Mouse (Mus musculus) midbrain, embryonic 11.5 days (tissue): ENCODE measurements around the gene Tlr12. TPM values are rescaled to one million over a fixed set of nuclear protein-coding genes. Genes with fewer than 3 reads are reported as not detected.
"Not testable (repeated sequence)": the region's sequence is repeated elsewhere in the genome, so short reads cannot be mapped to it uniquely, and the experiment has no call there.

Experiments
- ATAC-seq: fragments of 200-750 bp; cut with Nextera tagmentation; 2 replicates; pipeline ENCODE4 v1.8.0; 2017; ENCODE audit warnings: moderate TSS enrichment, moderate library complexity; ENCODE audit not compliant: low FRiP score
- DNase-seq: peaks from one replicate; pipeline ENCODE4 v3.0.0; 2015; ENCODE audit warnings: low spot score; ENCODE audit errors: missing footprints
- H3K27ac ChIP-seq: fragments of 300-500 bp; sonication (generic); 2 replicates; pipeline ENCODE4 v1.5.1; 2014; ENCODE audit warnings: low read depth, low read length
- H3K27me3 ChIP-seq: fragments of 300-500 bp; sonication (generic); 2 replicates; pipeline ENCODE4 v1.6.1; 2014; ENCODE audit warnings: mild to moderate bottlenecking, low read length, moderate library complexity, mixed read lengths; ENCODE audit not compliant: control insufficient read depth, insufficient read depth
- H3K36me3 ChIP-seq: fragments of 300-500 bp; sonication (generic); 2 replicates; pipeline ENCODE4 v1.6.1; 2014; ENCODE audit warnings: mild to moderate bottlenecking, low read length, moderate library complexity, mixed read lengths; ENCODE audit not compliant: control insufficient read depth, insufficient read depth
- H3K4me1 ChIP-seq: fragments of 300-500 bp; sonication (generic); 2 replicates; pipeline ENCODE4 v1.6.1; 2014; ENCODE audit warnings: low read length; ENCODE audit not compliant: control insufficient read depth, insufficient read depth
- H3K4me2 ChIP-seq: fragments of 300-500 bp; sonication (generic); 2 replicates; pipeline ENCODE4 v1.6.1; 2014; ENCODE audit warnings: mild to moderate bottlenecking, moderate library complexity
- H3K4me3 ChIP-seq: fragments of 300-500 bp; sonication (generic); 2 replicates; pipeline ENCODE4 v1.5.1; 2014; ENCODE audit warnings: low read depth, low read length
- H3K9ac ChIP-seq: fragments of 300-500 bp; sonication (generic); 2 replicates; pipeline ENCODE4 v1.6.1; 2014; ENCODE audit warnings: low read length
- H3K9me3 ChIP-seq: fragments of 300-500 bp; sonication (generic); 2 replicates; pipeline ENCODE4 v1.6.1; 2016; ENCODE audit warnings: low read length; ENCODE audit not compliant: control insufficient read depth
- WGBS: fragments of 180-500 bp; shearing (Covaris S2); extraction: QIAGEN DNeasy Blood & Tissue Kit; methylation state at CpG from one replicate; pipeline ENCODE4 v1.1.7; 2014; 5-methylcytosine and 5-hydroxymethylcytosine counted together
- polyA plus RNA-seq: library from polyadenylated mRNA; unstranded; fragments of >200 nt; fragmentation: Nextera tagmentation; extraction: Ambion mirVana; gene quantifications from 2 replicates; pipeline ENCODE4 v1.2.1, GENCODE M21; 2014

Gene Tlr12
- polyA plus RNA-seq, 1 experiment from 2014 or later = 0.04 TPM

- 65% methylated on average over 10 of the region's 10 CpGs for WGBS
- Histone ChIP-seq H3K4me1 (no peaks in the 10 kb centered on the region), H3K27me3 (no peaks in the 10 kb centered on the region), H3K9me3 (no peaks in the 10 kb centered on the region), H3K36me3 (no peaks in the 10 kb centered on the region), H3K27ac (no peak overlapping the region), H3K4me2 (no peak overlapping the region), H3K9ac (no peak overlapping the region), H3K4me3 (no peak overlapping the region)
- DNase-seq (no peak), ATAC-seq (no peak)
Observed at GRCm38 (mm10) chr4:128635894-128636585, 17.6 kb upstream of the Tlr12 start.

- 89% methylated on average over 7 of the region's 7 CpGs for WGBS
- no peak for ATAC-seq
Observed at GRCm38 (mm10) chr4:128635451-128635850, 17.0 kb upstream of the Tlr12 start.

GRCm38 (mm10) chr4:128621109-128621508 is 2.7 kb upstream of the Tlr12 start:
- Histone ChIP-seq H3K9ac (no peak overlapping the region), H3K36me3 (no peaks in the 10 kb centered on the region), H3K4me1 (no peaks in the 10 kb centered on the region), H3K4me3 (no peak overlapping the region), H3K9me3 (no peaks in the 10 kb centered on the region), H3K27me3 (no peaks in the 10 kb centered on the region), H3K4me2 (no peak overlapping the region), H3K27ac (no peak overlapping the region)
- WGBS = 91% methylated on average over 8 of the region's 8 CpGs
- ATAC-seq (no peak), DNase-seq (no peak)

More at GRCm38 (mm10) chr4:128635451-128635850, 17.0 kb upstream of the Tlr12 start:
- Histone ChIP-seq H3K4me1 (no peaks in the 10 kb centered on the region), H3K4me2 (no peak overlapping the region), H3K9me3 (no peaks in the 10 kb centered on the region), H3K27ac (no peak overlapping the region), H3K9ac (no peak overlapping the region), H3K4me3 (no peak overlapping the region), H3K36me3 (no peaks in the 10 kb centered on the region), H3K27me3 (no peaks in the 10 kb centered on the region)
- DNase-seq = no peak

GRCm38 (mm10) chr4:128620572-128620971 is 2.2 kb upstream of the Tlr12 start:
- Histone ChIP-seq H3K27ac (no peak overlapping the region), H3K36me3 (no peaks in the 10 kb centered on the region), H3K4me2 (no peak overlapping the region), H3K4me3 (no peak overlapping the region), H3K9ac (no peak overlapping the region), H3K27me3 (no peaks in the 10 kb centered on the region), H3K4me1 (no peaks in the 10 kb centered on the region), H3K9me3 (no peaks in the 10 kb centered on the region)
- no peak for DNase-seq
- no peak for ATAC-seq
- WGBS = 87% methylated on average over 6 of the region's 6 CpGs

- Histone ChIP-seq H3K27ac (no peak overlapping the region), H3K4me1 (no peaks in the 10 kb centered on the region), H3K9me3 (no peaks in the 10 kb centered on the region), H3K36me3 (no peaks in the 10 kb centered on the region), H3K9ac (no peak overlapping the region), H3K27me3 (no peaks in the 10 kb centered on the region), H3K4me2 (no peak overlapping the region), H3K4me3 (no peak overlapping the region)
- DNase-seq (no peak), ATAC-seq (no peak)
- WGBS = 57% methylated on average over 2 of the region's 2 CpGs
Observed at GRCm38 (mm10) chr4:128618963-128619362, 544 bp upstream of the Tlr12 start.

GRCm38 (mm10) chr4:128617363-128618120 is 877 bp downstream of the Tlr12 start:
- ATAC-seq (no peak), DNase-seq (no peak)
- H3K36me3 ChIP-seq = no peaks in the 10 kb centered on the region
- H3K27me3 ChIP-seq = no peaks in the 10 kb centered on the region
- H3K9me3 ChIP-seq = no peaks in the 10 kb centered on the region
- WGBS = 76% methylated on average over 17 of the region's 17 CpGs
- H3K4me3 ChIP-seq = no peak overlapping the region
- H3K9ac ChIP-seq = 0 out of 2 replicates have a peak overlapping the region, but pooled peaks have one; percentile 20
- H3K27ac ChIP-seq = no peak overlapping the region
- H3K4me2 ChIP-seq = no peak overlapping the region
- no peaks in the 10 kb centered on the region for H3K4me1 ChIP-seq

- Histone ChIP-seq H3K27me3 (no peaks in the 10 kb centered on the region), H3K4me3 (no peak overlapping the region), H3K9me3 (no peaks in the 10 kb centered on the region), H3K4me2 (no peak overlapping the region), H3K27ac (no peak overlapping the region), H3K4me1 (peaks cover under 1% of the 10 kb centered on the region; the same call in 1 of the 2 replicates), H3K9ac (no peak overlapping the region), H3K36me3 (no peaks in the 10 kb centered on the region)
- WGBS = 90% methylated on average over 14 of the region's 14 CpGs
- ATAC-seq = no peak
- DNase-seq = no peak
Observed at GRCm38 (mm10) chr4:128615761-128616160, 2.7 kb downstream of the Tlr12 start.

GRCm38 (mm10) chr4:128613326-128613725 is 5.1 kb downstream of the Tlr12 start:
- H3K9ac ChIP-seq = no peak overlapping the region
- H3K27ac ChIP-seq = no peak overlapping the region
- H3K9me3 ChIP-seq = no peaks in the 10 kb centered on the region
- peak; percentile 96 for DNase-seq
- H3K4me3 ChIP-seq = no peak overlapping the region
- H3K4me2 ChIP-seq = no peak overlapping the region
- ATAC-seq = no peak
- H3K36me3 ChIP-seq = no peaks in the 10 kb centered on the region
- peaks cover 11% of the 10 kb centered on the region for H3K4me1 ChIP-seq
- H3K27me3 ChIP-seq = no peaks in the 10 kb centered on the region
- 23% methylated on average over 8 of the region's 8 CpGs for WGBS

- not testable (repeated sequence) for DNase-seq, H3K4me3 ChIP-seq, H3K9ac ChIP-seq, H3K4me2 ChIP-seq, H3K27ac ChIP-seq, H3K9me3 ChIP-seq, H3K36me3 ChIP-seq, ATAC-seq, H3K27me3 ChIP-seq
- H3K4me1 ChIP-seq = peaks cover 11% of the 10 kb centered on the region
- 78% methylated on average over 3 of the region's 3 CpGs for WGBS
Observed at GRCm38 (mm10) chr4:128611726-128612125, 6.7 kb downstream of the Tlr12 start.
